Mouse (Mus musculus): ENCODE results near the gene Igfbp3. TPM values are rescaled to one million over a fixed set of nuclear protein-coding genes. Genes with fewer than 3 reads are reported as not detected.
"Not testable (repeated sequence)": the region's sequence is repeated elsewhere in the genome, so short reads cannot be mapped to it uniquely, and the experiment has no call there.

Igfbp3 gene
- polyA plus RNA-seq, 1 experiment from 2014 or later: 26.2 TPM

DNA sequence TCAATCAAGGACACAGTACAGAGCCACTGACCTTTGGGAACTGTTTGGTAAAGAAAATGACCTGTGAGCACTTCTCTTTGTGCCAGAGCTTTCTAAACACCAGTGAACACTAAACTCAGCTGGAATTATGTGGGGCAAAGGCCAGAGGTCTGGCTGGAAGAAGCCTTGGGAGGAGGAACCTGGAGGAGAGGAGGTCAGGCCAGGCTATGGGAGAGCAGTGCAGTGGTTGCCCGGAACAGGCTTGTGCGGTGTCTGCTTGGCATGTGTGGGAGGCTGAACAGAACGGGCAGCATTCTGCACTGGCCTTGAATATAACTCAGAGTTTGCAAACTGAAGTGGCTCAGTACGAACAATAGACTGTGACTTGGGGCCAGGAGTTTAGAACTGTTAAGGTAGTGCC, 16.3 kb upstream of the Igfbp3 start:
- 77% methylated on average over 4 of the region's 4 CpGs for WGBS
- no peak overlapping the region for H3K9ac ChIP-seq
- H3K4me1 ChIP-seq: no peaks in the 10 kb centered on the region
- H3K27ac ChIP-seq: no peak overlapping the region
- no peaks in the 10 kb centered on the region for H3K9me3 ChIP-seq (replicated peaks)
- no peaks in the 10 kb centered on the region for H3K27me3 ChIP-seq
- no peaks in the 10 kb centered on the region for H3K36me3 ChIP-seq
- no peak for ATAC-seq (ENCODE audit: low FRiP score)
- H3K4me3 ChIP-seq: no peak overlapping the region
- H3K4me2 ChIP-seq (replicated peaks): no peak overlapping the region

DNA sequence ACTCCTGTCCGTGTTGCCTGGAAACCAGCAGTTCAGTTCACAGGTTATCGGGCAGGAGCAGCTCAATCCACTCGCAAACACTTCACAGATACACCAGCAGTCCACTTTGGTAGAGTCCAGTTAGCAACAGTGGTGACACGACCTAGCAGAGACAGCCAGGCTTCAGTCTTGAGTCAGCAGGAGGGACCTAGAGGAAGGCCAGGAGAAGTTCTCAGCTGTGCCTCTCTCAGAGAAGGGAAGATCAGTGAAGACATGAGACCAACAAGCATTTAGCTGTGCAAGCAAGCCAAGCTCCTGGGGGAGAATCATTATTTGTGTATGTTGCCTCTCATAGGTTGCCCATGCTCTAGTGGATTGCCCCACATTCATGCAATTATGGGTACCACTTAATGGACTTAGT, 14.4 kb upstream of the Igfbp3 start:
- H3K36me3 ChIP-seq: no peaks in the 10 kb centered on the region
- WGBS: 84% methylated on average over 4 of the region's 4 CpGs
- ATAC-seq (ENCODE audit: low FRiP score): no peak
- H3K27ac ChIP-seq: no peak overlapping the region
- H3K4me3 ChIP-seq: no peak overlapping the region
- H3K4me2 ChIP-seq (replicated peaks): no peak overlapping the region
- H3K9me3 ChIP-seq (replicated peaks): no peaks in the 10 kb centered on the region
- H3K9ac ChIP-seq: no peak overlapping the region
- H3K27me3 ChIP-seq: no peaks in the 10 kb centered on the region
- H3K4me1 ChIP-seq: no peaks in the 10 kb centered on the region

DNA sequence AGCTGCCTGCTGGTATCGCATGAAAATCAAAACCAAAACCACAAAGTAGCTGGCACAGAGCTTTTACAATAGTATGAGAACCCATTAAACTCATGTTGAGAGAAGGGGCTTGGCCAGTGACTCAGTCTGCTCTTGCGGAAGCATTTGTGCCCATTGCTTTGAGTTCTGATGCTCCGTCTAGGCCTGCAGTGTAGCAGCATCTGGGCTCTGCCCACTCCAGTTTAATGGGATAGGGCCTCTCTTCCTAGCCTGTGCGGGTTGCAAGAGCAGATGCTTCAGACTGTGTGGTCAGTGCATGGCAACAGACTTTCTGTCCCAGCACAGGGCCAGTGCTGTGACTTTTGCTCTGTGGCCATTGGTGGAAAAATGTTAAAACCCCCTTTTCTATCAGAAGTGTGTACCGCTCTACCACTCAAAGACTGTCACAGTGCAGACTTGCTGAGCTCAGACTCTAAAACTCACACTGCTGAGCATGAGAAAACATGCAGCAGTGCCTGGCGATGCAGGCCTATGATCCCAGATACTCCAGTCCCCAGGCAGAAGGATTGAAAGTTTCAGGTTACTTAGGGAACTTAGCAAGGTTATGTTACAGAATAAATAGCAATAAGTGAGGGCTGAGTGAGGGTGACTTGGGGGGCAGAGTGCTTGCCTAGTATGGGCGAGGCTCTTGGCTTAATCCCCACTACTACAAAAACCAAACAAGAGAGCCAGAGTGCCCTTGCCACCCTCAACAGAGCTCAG, 13.3 kb upstream of the Igfbp3 start:
- 85% methylated on average over 7 of the region's 7 CpGs for WGBS
- H3K27ac ChIP-seq: no peak overlapping the region
- H3K4me1 ChIP-seq: no peaks in the 10 kb centered on the region
- H3K36me3 ChIP-seq: no peaks in the 10 kb centered on the region
- no peaks in the 10 kb centered on the region for H3K27me3 ChIP-seq
- H3K9me3 ChIP-seq (replicated peaks): no peaks in the 10 kb centered on the region
- no peak overlapping the region for H3K4me3 ChIP-seq
- no peak overlapping the region for H3K9ac ChIP-seq
- no peak for ATAC-seq (ENCODE audit: low FRiP score)
- H3K4me2 ChIP-seq (replicated peaks): no peak overlapping the region

DNA sequence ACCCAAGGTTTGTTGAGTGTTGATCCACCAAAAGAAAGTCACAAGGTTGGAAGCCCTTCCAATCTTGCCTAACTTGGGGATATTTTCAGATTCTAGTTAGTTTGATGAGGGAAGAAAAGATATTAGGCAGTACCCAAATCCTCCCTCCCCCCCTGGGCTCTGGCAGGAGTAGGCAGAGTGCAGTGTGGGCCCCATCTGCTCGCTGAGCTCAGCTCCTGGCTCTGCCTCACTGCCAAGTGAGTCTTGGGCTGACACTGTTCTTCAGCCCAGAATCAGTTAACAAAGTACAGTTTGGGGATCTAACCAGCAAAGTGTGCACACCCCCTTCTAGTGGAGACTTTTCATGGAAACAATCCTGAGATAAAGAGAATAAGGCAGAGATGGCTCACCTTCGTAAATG, 12.5 kb upstream of the Igfbp3 start:
- H3K27me3 ChIP-seq: no peaks in the 10 kb centered on the region
- 71% methylated on average over 2 of the region's 2 CpGs for WGBS
- H3K4me3 ChIP-seq: no peak overlapping the region
- H3K27ac ChIP-seq: no peak overlapping the region
- H3K4me2 ChIP-seq (replicated peaks): no peak overlapping the region
- H3K4me1 ChIP-seq: no peaks in the 10 kb centered on the region
- no peaks in the 10 kb centered on the region for H3K9me3 ChIP-seq (replicated peaks)
- H3K36me3 ChIP-seq: no peaks in the 10 kb centered on the region
- ATAC-seq (ENCODE audit: low FRiP score): no peak
- no peak overlapping the region for H3K9ac ChIP-seq

GRCm38 (mm10) chr11:7221826-7222225, 8.1 kb upstream of the Igfbp3 start:
- H3K27ac ChIP-seq; H3K4me3 ChIP-seq; H3K27me3 ChIP-seq; ATAC-seq (ENCODE audit: low FRiP score); H3K9ac ChIP-seq; H3K36me3 ChIP-seq; H3K9me3 ChIP-seq (replicated peaks); H3K4me1 ChIP-seq; H3K4me2 ChIP-seq (replicated peaks): not testable (repeated sequence)
- WGBS: 75% methylated on average over 8 of the region's 8 CpGs

- no peak overlapping the region for H3K27ac ChIP-seq
- no peaks in the 10 kb centered on the region for H3K9me3 ChIP-seq (replicated peaks)
- peaks cover 43% of the 10 kb centered on the region for H3K27me3 ChIP-seq
- no peak overlapping the region for H3K9ac ChIP-seq
- WGBS: 7% methylated on average over 8 of the region's 8 CpGs
- no peaks in the 10 kb centered on the region for H3K36me3 ChIP-seq
- peaks cover 15% of the 10 kb centered on the region for H3K4me1 ChIP-seq
- no peak overlapping the region for H3K4me2 ChIP-seq (replicated peaks)
- no peak overlapping the region for H3K4me3 ChIP-seq
- no peak for ATAC-seq (ENCODE audit: low FRiP score)
Measured at GRCm38 (mm10) chr11:7215703-7216102, 2.0 kb upstream of the Igfbp3 start.

- Histone ChIP-seq H3K9me3 (replicated peaks) (no peaks in the 10 kb centered on the region), H3K36me3 (no peaks in the 10 kb centered on the region), H3K4me1 (peaks cover 18% of the 10 kb centered on the region), H3K9ac (no peak overlapping the region), H3K4me3 (peak overlapping the region; percentile 70), H3K27ac (no peak overlapping the region), H3K4me2 (replicated peaks) (peak overlapping the region; percentile 89), H3K27me3 (peaks cover 45% of the 10 kb centered on the region)
- WGBS: 8% methylated on average over 14 of the region's 14 CpGs
- ATAC-seq (ENCODE audit: low FRiP score): no peak
Measured at GRCm38 (mm10) chr11:7214761-7215160, 1.0 kb upstream of the Igfbp3 start.

DNA sequence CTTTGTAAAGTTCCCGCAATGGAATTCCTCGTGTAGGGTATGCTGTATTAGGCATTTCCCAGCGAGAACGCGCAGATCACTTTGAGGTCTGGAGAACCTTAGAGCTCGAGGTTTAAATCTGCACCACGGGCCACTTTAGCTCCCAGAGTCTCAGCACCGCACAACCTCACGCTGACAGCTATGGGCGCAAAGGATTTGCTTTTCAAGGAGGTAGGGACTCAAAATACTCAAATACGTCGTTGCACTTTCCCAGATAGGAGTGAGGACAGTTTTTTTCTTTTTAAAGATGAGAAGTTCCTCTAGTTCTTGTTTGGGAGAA, 578 bp upstream of the Igfbp3 start:
- 2% methylated on average over 12 of the region's 12 CpGs for WGBS
- H3K9ac ChIP-seq: no peak overlapping the region

DNA sequence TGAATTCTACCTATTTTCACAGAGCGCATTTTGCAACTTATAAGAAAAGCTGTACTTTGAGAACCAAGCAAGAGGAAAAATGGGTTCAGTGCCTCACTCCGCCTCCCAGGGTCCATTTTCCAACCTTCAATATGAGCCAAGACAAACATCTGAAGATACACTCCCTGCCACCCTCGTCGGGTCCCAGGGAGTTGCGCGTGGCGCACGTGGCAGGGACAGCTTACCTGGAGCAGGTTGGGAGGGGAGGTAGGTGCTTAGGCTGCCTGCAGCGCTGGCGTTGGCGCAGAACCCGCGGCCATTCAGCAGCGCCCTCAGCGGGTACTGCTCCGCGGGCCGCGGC, 592 bp downstream of the Igfbp3 start:
- Histone ChIP-seq H3K9ac (peak overlapping the region; percentile 76), H3K9me3 (replicated peaks) (no peaks in the 10 kb centered on the region), H3K4me1 (peaks cover 18% of the 10 kb centered on the region), H3K27ac (peak overlapping the region; percentile 66; the same call in 1 of the 2 replicates), H3K4me3 (peak overlapping the region; percentile 70), H3K27me3 (peaks cover 45% of the 10 kb centered on the region), H3K4me2 (replicated peaks) (peak overlapping the region; percentile 89), H3K36me3 (no peaks in the 10 kb centered on the region)
- 1% methylated on average over 19 of the region's 19 CpGs for WGBS
- ATAC-seq (ENCODE audit: low FRiP score): no peak

More for the DNA sequence above, 578 bp upstream of the Igfbp3 start:
- Histone ChIP-seq H3K4me2 (replicated peaks) (peak overlapping the region; percentile 89), H3K4me3 (peak overlapping the region; percentile 70), H3K27ac (no peak overlapping the region), H3K36me3 (no peaks in the 10 kb centered on the region), H3K9me3 (replicated peaks) (no peaks in the 10 kb centered on the region), H3K27me3 (peaks cover 45% of the 10 kb centered on the region), H3K4me1 (peaks cover 18% of the 10 kb centered on the region)
- ATAC-seq (ENCODE audit: low FRiP score): no peak

GRCm38 (mm10) chr11:7212126-7212798, 1.5 kb downstream of the Igfbp3 start:
- Histone ChIP-seq H3K27ac (no peak overlapping the region), H3K9ac (no peak overlapping the region), H3K27me3 (peaks cover 45% of the 10 kb centered on the region), H3K4me3 (peak overlapping the region; percentile 70), H3K36me3 (no peaks in the 10 kb centered on the region), H3K4me2 (replicated peaks) (peak overlapping the region; percentile 89), H3K4me1 (peaks cover 18% of the 10 kb centered on the region), H3K9me3 (replicated peaks) (no peaks in the 10 kb centered on the region)
- ATAC-seq (ENCODE audit: low FRiP score): no peak
- 19% methylated on average over 17 of the region's 17 CpGs for WGBS

- Histone ChIP-seq H3K4me3 (no peak overlapping the region), H3K27me3 (peaks cover 41% of the 10 kb centered on the region), H3K36me3 (no peaks in the 10 kb centered on the region), H3K9ac (no peak overlapping the region), H3K4me2 (replicated peaks) (no peak overlapping the region), H3K9me3 (replicated peaks) (no peaks in the 10 kb centered on the region), H3K4me1 (peaks cover 16% of the 10 kb centered on the region), H3K27ac (no peak overlapping the region)
- no peak for ATAC-seq (ENCODE audit: low FRiP score)
- WGBS: 26% methylated on average over 9 of the region's 9 CpGs
Measured at GRCm38 (mm10) chr11:7211211-7211610, 2.5 kb downstream of the Igfbp3 start.

- peak; percentile 4; the same call in 1 of the 2 replicates for ATAC-seq (ENCODE audit: low FRiP score)
- peaks cover 16% of the 10 kb centered on the region for H3K4me1 ChIP-seq
- H3K4me3 ChIP-seq: no peak overlapping the region
- H3K4me2 ChIP-seq (replicated peaks): no peak overlapping the region
- H3K9ac ChIP-seq: no peak overlapping the region
- peaks cover 41% of the 10 kb centered on the region for H3K27me3 ChIP-seq
- WGBS: 14% methylated on average over 6 of the region's 6 CpGs
- no peaks in the 10 kb centered on the region for H3K36me3 ChIP-seq
- no peaks in the 10 kb centered on the region for H3K9me3 ChIP-seq (replicated peaks)
- no peak overlapping the region for H3K27ac ChIP-seq
Measured at GRCm38 (mm10) chr11:7210343-7210742, 3.4 kb downstream of the Igfbp3 start.

GRCm38 (mm10) chr11:7203846-7204245, 9.9 kb downstream of the Igfbp3 start:
- no peak overlapping the region for H3K27ac ChIP-seq
- H3K27me3 ChIP-seq: no peaks in the 10 kb centered on the region
- no peaks in the 10 kb centered on the region for H3K36me3 ChIP-seq
- WGBS: 90% methylated on average over 9 of the region's 9 CpGs
- no peak overlapping the region for H3K4me2 ChIP-seq (replicated peaks)
- no peak for ATAC-seq (ENCODE audit: low FRiP score)
- no peaks in the 10 kb centered on the region for H3K4me1 ChIP-seq
- H3K4me3 ChIP-seq: no peak overlapping the region
- no peaks in the 10 kb centered on the region for H3K9me3 ChIP-seq (replicated peaks)
- no peak overlapping the region for H3K9ac ChIP-seq
